Mouse (Mus musculus): ENCODE results near the gene Tecta. TPM values are rescaled to one million over a fixed set of nuclear protein-coding genes. Genes with fewer than 3 reads are reported as not detected.

Gene Tecta
- polyA plus RNA-seq, 1 experiment: 0.04 TPM

GRCm38 (mm10) chr9:42415184-42415583 is 15.5 kb upstream of the Tecta start:
- H3K27ac ChIP-seq (ENCODE audit: insufficient read depth, low read length): no peak overlapping the region
- H3K4me3 ChIP-seq (ENCODE audit: extremely low read depth, insufficient read depth, insufficient read length): no peak overlapping the region
- 78% methylated on average over 1 of the region's 1 CpGs for WGBS
- H3K36me3 ChIP-seq (ENCODE audit: control insufficient read depth, insufficient read depth, low read length): peaks cover 4% of the 10 kb centered on the region
- TF ChIP-seq POLR2A (IDR thresholded peaks at IDR 0.05; ENCODE audit: low read depth, low read length): no peak
- TF ChIP-seq CTCF (IDR thresholded peaks at IDR 0.05; ENCODE audit: extremely low read depth, insufficient read depth, insufficient read length, insufficient replicate concordance): no peak
- H3K4me1 ChIP-seq (ENCODE audit: control insufficient read depth, insufficient read depth, insufficient read length): no peaks in the 10 kb centered on the region
- H3K27me3 ChIP-seq (ENCODE audit: control insufficient read depth, insufficient read depth, low read length): no peaks in the 10 kb centered on the region
- no peak for DNase-seq (ENCODE audit: low read depth in 1 of 2, low spot score in 2 of 2)

DNA sequence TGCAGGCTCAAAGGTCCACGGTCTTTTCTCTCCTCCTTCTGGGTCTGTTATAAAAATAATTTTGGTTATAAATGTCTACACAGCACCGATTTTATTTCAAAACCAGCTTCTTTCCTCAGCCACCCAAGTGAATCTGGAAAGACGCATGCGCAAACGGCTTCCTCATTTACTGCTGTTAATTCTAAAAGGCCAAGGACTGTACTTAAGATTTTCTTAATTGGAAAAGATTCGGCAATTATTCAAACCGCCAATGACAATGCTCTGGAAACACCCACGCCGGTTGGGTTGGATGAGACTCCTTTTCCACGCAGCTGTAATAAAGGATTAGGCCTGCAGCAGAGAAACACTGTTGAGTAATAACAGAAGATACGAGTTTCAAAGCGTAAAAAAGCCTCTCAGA is 13.6 kb upstream of the Tecta start:
- Histone ChIP-seq H3K27ac (ENCODE audit: insufficient read depth, low read length) (no peak overlapping the region), H3K36me3 (ENCODE audit: control insufficient read depth, insufficient read depth, low read length) (peaks cover 4% of the 10 kb centered on the region), H3K4me3 (ENCODE audit: extremely low read depth, insufficient read depth, insufficient read length) (no peak overlapping the region), H3K27me3 (ENCODE audit: control insufficient read depth, insufficient read depth, low read length) (no peaks in the 10 kb centered on the region), H3K4me1 (ENCODE audit: control insufficient read depth, insufficient read depth, insufficient read length) (no peaks in the 10 kb centered on the region)
- DNase-seq (ENCODE audit: low read depth in 1 of 2, low spot score in 2 of 2): no peak
- WGBS: 93% methylated on average over 12 of the region's 12 CpGs
- TF ChIP-seq CTCF (IDR thresholded peaks at IDR 0.05; ENCODE audit: extremely low read depth, insufficient read depth, insufficient read length, insufficient replicate concordance): no peak
- TF ChIP-seq POLR2A (IDR thresholded peaks at IDR 0.05; ENCODE audit: low read depth, low read length): no peak

GRCm38 (mm10) chr9:42411296-42411695 is 11.6 kb upstream of the Tecta start:
- no peak for DNase-seq (ENCODE audit: low read depth in 1 of 2, low spot score in 2 of 2)
- 91% methylated on average over 6 of the region's 6 CpGs for WGBS
- TF ChIP-seq CTCF (IDR thresholded peaks at IDR 0.05; ENCODE audit: extremely low read depth, insufficient read depth, insufficient read length, insufficient replicate concordance) (no peak), POLR2A (IDR thresholded peaks at IDR 0.05; ENCODE audit: low read depth, low read length) (no peak)
- no peak overlapping the region for H3K4me3 ChIP-seq (ENCODE audit: extremely low read depth, insufficient read depth, insufficient read length)
- peaks cover 4% of the 10 kb centered on the region for H3K36me3 ChIP-seq (ENCODE audit: control insufficient read depth, insufficient read depth, low read length)
- H3K27ac ChIP-seq (ENCODE audit: insufficient read depth, low read length): no peak overlapping the region
- no peaks in the 10 kb centered on the region for H3K27me3 ChIP-seq (ENCODE audit: control insufficient read depth, insufficient read depth, low read length)
- no peaks in the 10 kb centered on the region for H3K4me1 ChIP-seq (ENCODE audit: control insufficient read depth, insufficient read depth, insufficient read length)

- Histone ChIP-seq H3K36me3 (ENCODE audit: control insufficient read depth, insufficient read depth, low read length) (no peaks in the 10 kb centered on the region), H3K4me1 (ENCODE audit: control insufficient read depth, insufficient read depth, insufficient read length) (no peaks in the 10 kb centered on the region), H3K27me3 (ENCODE audit: control insufficient read depth, insufficient read depth, low read length) (no peaks in the 10 kb centered on the region), H3K27ac (ENCODE audit: insufficient read depth, low read length) (no peak overlapping the region), H3K4me3 (ENCODE audit: extremely low read depth, insufficient read depth, insufficient read length) (no peak overlapping the region)
- TF ChIP-seq CTCF (IDR thresholded peaks at IDR 0.05; ENCODE audit: extremely low read depth, insufficient read depth, insufficient read length, insufficient replicate concordance) (no peak), POLR2A (IDR thresholded peaks at IDR 0.05; ENCODE audit: low read depth, low read length) (no peak)
- no peak for DNase-seq (ENCODE audit: low read depth in 1 of 2, low spot score in 2 of 2)
- WGBS: 87% methylated on average over 4 of the region's 4 CpGs
Measured at GRCm38 (mm10) chr9:42405736-42406135, 6.0 kb upstream of the Tecta start.

DNA sequence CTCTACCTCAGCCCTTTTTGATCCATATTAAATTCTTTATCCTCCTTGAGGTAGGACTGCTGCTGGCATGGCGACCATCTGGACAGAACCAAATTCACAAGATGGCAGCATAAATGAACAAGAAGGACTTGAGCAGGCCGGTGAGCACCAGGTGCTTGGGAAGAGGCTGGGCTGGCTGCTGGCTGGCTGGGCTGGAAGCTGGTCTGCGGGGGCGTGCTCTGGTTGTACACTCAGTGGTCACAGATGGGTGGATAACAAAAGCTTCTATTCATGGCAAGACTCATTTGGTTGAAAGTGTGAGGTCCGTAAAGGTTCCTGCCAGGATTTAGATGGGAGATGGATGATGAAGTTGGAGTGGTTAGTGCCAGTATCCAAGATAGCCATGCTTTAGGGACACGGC is 1.8 kb upstream of the Tecta start:
- Histone ChIP-seq H3K36me3 (ENCODE audit: control insufficient read depth, insufficient read depth, low read length) (no peaks in the 10 kb centered on the region), H3K27ac (ENCODE audit: insufficient read depth, low read length) (no peak overlapping the region), H3K4me3 (ENCODE audit: extremely low read depth, insufficient read depth, insufficient read length) (no peak overlapping the region), H3K27me3 (ENCODE audit: control insufficient read depth, insufficient read depth, low read length) (no peaks in the 10 kb centered on the region), H3K4me1 (ENCODE audit: control insufficient read depth, insufficient read depth, insufficient read length) (no peaks in the 10 kb centered on the region)
- WGBS: 91% methylated on average over 6 of the region's 6 CpGs
- no peak for DNase-seq (ENCODE audit: low read depth in 1 of 2, low spot score in 2 of 2)
- TF ChIP-seq POLR2A (IDR thresholded peaks at IDR 0.05; ENCODE audit: low read depth, low read length): no peak
- no peak for TF ChIP-seq CTCF (IDR thresholded peaks at IDR 0.05; ENCODE audit: extremely low read depth, insufficient read depth, insufficient read length, insufficient replicate concordance)

GRCm38 (mm10) chr9:42396141-42396540 is 3.6 kb downstream of the Tecta start:
- Histone ChIP-seq H3K27me3 (ENCODE audit: control insufficient read depth, insufficient read depth, low read length) (no peaks in the 10 kb centered on the region), H3K36me3 (ENCODE audit: control insufficient read depth, insufficient read depth, low read length) (no peaks in the 10 kb centered on the region), H3K27ac (ENCODE audit: insufficient read depth, low read length) (no peak overlapping the region), H3K4me3 (ENCODE audit: extremely low read depth, insufficient read depth, insufficient read length) (no peak overlapping the region), H3K4me1 (ENCODE audit: control insufficient read depth, insufficient read depth, insufficient read length) (no peaks in the 10 kb centered on the region)
- TF ChIP-seq POLR2A (IDR thresholded peaks at IDR 0.05; ENCODE audit: low read depth, low read length) (no peak), CTCF (IDR thresholded peaks at IDR 0.05; ENCODE audit: extremely low read depth, insufficient read depth, insufficient read length, insufficient replicate concordance) (no peak)
- WGBS: 43% methylated on average over 2 of the region's 2 CpGs
- DNase-seq (ENCODE audit: low read depth in 1 of 2, low spot score in 2 of 2): no peak

DNA sequence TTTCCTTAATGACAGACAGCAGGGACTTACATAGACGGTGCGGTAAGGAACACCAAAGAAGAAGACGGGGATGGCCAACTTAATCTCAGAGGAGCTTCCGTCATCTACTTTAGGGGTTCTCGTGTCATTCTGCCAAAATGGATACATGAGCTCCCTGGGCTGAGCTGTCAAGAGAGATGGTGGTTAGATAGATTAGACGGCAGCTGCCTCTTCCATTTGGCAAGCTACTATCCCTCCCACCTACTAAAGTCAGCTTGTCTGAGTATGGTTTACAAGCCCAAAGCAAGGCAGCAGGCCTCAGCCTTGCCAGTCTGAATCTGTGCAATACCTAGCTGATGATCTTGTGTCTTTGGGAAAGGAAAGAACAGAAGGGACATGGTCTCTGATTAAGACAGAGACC is 4.8 kb downstream of the Tecta start:
- H3K27ac ChIP-seq (ENCODE audit: insufficient read depth, low read length): no peak overlapping the region
- TF ChIP-seq CTCF (IDR thresholded peaks at IDR 0.05; ENCODE audit: extremely low read depth, insufficient read depth, insufficient read length, insufficient replicate concordance): no peak
- no peak for TF ChIP-seq POLR2A (IDR thresholded peaks at IDR 0.05; ENCODE audit: low read depth, low read length)
- no peak overlapping the region for H3K4me3 ChIP-seq (ENCODE audit: extremely low read depth, insufficient read depth, insufficient read length)
- H3K36me3 ChIP-seq (ENCODE audit: control insufficient read depth, insufficient read depth, low read length): no peaks in the 10 kb centered on the region
- no peaks in the 10 kb centered on the region for H3K27me3 ChIP-seq (ENCODE audit: control insufficient read depth, insufficient read depth, low read length)
- H3K4me1 ChIP-seq (ENCODE audit: control insufficient read depth, insufficient read depth, insufficient read length): no peaks in the 10 kb centered on the region
- DNase-seq (ENCODE audit: low read depth in 1 of 2, low spot score in 2 of 2): no peak
- 93% methylated on average over 6 of the region's 6 CpGs for WGBS
